Mouse (Mus musculus): Measurements from ENCODE around the gene Aoc3.
"Not testable (repeated sequence)": the region's sequence is repeated elsewhere in the genome, so short reads cannot be mapped to it uniquely, and the experiment has no call there.

Gene Aoc3

GRCm38 (mm10) chr11:101330371-101330924, at the start of gene Aoc3:
Gene Aoc3 (plus strand): TSS chr11:101330605.
- no peak for DNase-seq (ENCODE audit: low read depth, low spot score)

GRCm38 (mm10) chr11:101280837-101281236, 49.6 kb upstream of the Aoc3 start:
- DNase-seq (ENCODE audit: low read depth, low spot score) = no peak

- DNase-seq (ENCODE audit: low read depth, low spot score) = no peak
These were observed 47.5 kb upstream of the Aoc3 start for GRCm38 (mm10) chr11:101282896-101283295.

- DNase-seq (ENCODE audit: low read depth, low spot score) = no peak
These were observed 46.6 kb upstream of the Aoc3 start for GRCm38 (mm10) chr11:101283805-101284204.

GRCm38 (mm10) chr11:101287306-101287705, 43.1 kb upstream of the Aoc3 start:
- DNase-seq (ENCODE audit: low read depth, low spot score) = peak; percentile 70

- no peak for DNase-seq (ENCODE audit: low read depth, low spot score)
These were observed 39.2 kb upstream of the Aoc3 start for GRCm38 (mm10) chr11:101291231-101291630.

- DNase-seq (ENCODE audit: low read depth, low spot score) = no peak
These were observed 35.2 kb upstream of the Aoc3 start for GRCm38 (mm10) chr11:101295191-101295590.

GRCm38 (mm10) chr11:101300881-101301280, 29.5 kb upstream of the Aoc3 start:
- no peak for DNase-seq (ENCODE audit: low read depth, low spot score)

GRCm38 (mm10) chr11:101301299-101302003, 29.0 kb upstream of the Aoc3 start:
- no peak for DNase-seq (ENCODE audit: low read depth, low spot score)

GRCm38 (mm10) chr11:101302004-101302798, 28.2 kb upstream of the Aoc3 start, which contains the start of gene Becn1:
Gene Becn1 (minus strand): TSS chr11:101302286.
- DNase-seq (ENCODE audit: low read depth, low spot score) = peak; percentile 98

GRCm38 (mm10) chr11:101307744-101308143, 22.7 kb upstream of the Aoc3 start:
- DNase-seq (ENCODE audit: low read depth, low spot score) = no peak

- no peak for DNase-seq (ENCODE audit: low read depth, low spot score)
These were observed 19.3 kb upstream of the Aoc3 start for GRCm38 (mm10) chr11:101311083-101311482.

- DNase-seq (ENCODE audit: low read depth, low spot score) = no peak
These were observed 18.3 kb upstream of the Aoc3 start for GRCm38 (mm10) chr11:101312150-101312549.

- DNase-seq (ENCODE audit: low read depth, low spot score) = no peak
These were observed 15.8 kb upstream of the Aoc3 start for GRCm38 (mm10) chr11:101314567-101314966.

- DNase-seq (ENCODE audit: low read depth, low spot score) = no peak
These were observed 15.2 kb upstream of the Aoc3 start for GRCm38 (mm10) chr11:101315082-101315650.

- DNase-seq (ENCODE audit: low read depth, low spot score) = peak; percentile 97
These were observed 14.5 kb upstream of the Aoc3 start, which contains the start of gene Psme3 for GRCm38 (mm10) chr11:101315665-101316500. Gene Psme3 (plus strand): TSS chr11:101316213.

GRCm38 (mm10) chr11:101316501-101316917, 13.9 kb upstream of the Aoc3 start:
- DNase-seq (ENCODE audit: low read depth, low spot score) = no peak

- peak; percentile 82 for DNase-seq (ENCODE audit: low read depth, low spot score)
These were observed 6.8 kb upstream of the Aoc3 start for GRCm38 (mm10) chr11:101323609-101324008.

GRCm38 (mm10) chr11:101324763-101325162, 5.6 kb upstream of the Aoc3 start, which contains the start of gene Aoc2:
Gene Aoc2 (plus strand): TSS chr11:101325063.
- DNase-seq (ENCODE audit: low read depth, low spot score) = no peak

GRCm38 (mm10) chr11:101325201-101325600, 5.2 kb upstream of the Aoc3 start:
- DNase-seq (ENCODE audit: low read depth, low spot score) = not testable (repeated sequence)

GRCm38 (mm10) chr11:101326147-101326546, 4.3 kb upstream of the Aoc3 start:
- DNase-seq (ENCODE audit: low read depth, low spot score) = no peak
